Mouse (Mus musculus): ENCODE results near the gene Skap1.

DNA sequence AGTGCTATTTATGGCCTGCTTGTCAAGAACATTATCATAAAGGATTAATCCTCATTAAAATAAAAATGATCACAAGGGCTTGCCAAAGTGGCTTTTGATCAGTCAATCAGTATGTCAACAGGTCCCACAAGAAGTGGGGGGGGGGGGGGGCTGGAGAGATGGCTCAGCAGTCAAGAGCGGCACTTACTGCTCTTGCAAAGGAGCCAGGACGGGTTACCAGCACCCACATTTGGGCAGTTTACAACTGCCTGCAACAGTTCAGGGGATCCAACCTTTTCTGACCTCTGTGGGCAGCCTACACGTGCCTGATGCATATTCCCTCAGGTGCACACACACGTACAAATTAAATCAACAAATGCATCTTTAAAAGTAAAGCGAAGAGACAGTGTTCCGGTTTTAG is 141.1 kb downstream of the Skap1 start:
- TF ChIP-seq TCF12 (IDR thresholded peaks at IDR 0.05; ENCODE audit: insufficient read depth, poor library complexity, severe bottlenecking) (no peak), POLR2A (IDR thresholded peaks at IDR 0.05; ENCODE audit: insufficient read length, low read depth) (no peak), CEBPB (IDR thresholded peaks at IDR 0.05; ENCODE audit: insufficient read depth, poor library complexity, severe bottlenecking) (no peak)
